In the genomic region with DNA sequence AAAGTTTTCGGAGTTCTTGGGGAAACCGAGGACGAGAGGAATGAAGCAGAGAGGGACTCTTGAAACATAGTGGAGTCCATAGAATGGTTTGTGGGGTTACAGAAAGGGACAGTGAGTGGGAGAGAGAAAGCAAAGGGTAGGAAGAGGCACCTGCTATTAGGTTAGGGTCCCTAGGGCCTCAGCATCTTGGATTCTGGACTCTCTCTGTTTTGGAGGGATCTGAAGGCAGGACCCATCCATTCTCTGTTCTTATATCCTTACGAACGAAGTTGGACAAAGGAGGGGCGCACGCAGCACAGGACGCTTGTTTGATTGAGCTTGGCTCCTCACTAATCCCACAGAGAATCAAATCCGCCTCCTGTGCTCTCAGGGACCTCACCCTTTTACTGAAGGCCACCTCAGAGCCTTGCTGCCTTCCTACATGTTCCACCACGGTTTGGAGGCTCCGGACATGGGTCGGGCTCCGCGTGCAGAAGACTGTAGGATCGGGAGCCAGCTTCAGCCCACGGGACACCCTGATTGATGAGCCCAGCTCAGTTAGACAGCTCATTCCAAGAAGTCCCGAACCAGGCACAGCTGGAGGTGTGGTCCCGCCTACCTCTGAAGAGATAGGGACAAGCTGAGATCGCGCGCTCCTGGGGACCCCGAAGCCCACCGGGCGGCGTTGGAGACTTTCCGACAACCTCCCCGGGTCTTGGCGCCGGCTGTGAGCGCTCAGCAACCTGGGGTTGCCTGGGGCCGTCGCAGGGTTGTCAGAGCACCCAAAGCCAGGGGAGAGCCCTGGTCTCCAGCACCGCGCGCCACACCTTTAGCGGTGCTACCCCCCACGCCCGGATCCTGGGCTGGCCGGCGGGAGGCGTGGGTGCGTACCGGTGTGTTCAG, we compare ENCODE assay signal across 8 mouse cellular contexts. TPM values are rescaled to one million over a fixed set of nuclear protein-coding genes. Genes with fewer than 3 reads are reported as not detected.
DNase-seq lines count a peak whose midpoint lies in the region; ATAC-seq and TF ChIP-seq lines count a peak whose summit lies in the region.

No protein-coding gene starts in this region.

- peak overlapping the region; percentile 93 for H3K4me2 ChIP-seq in intestine, embryonic 14.5 days (ENCODE audit: low read length)
- peak overlapping the region; percentile 67 for H3K4me2 ChIP-seq in midbrain, postnatal 0 days (ENCODE audit: low read depth, low read length, poor library complexity, severe bottlenecking)

- H3K9ac ChIP-seq in intestine, embryonic 14.5 days (ENCODE audit: low read length) = peak overlapping the region; percentile 69
- H3K9ac ChIP-seq in midbrain, postnatal 0 days (replicated peaks; ENCODE audit: low read length, poor library complexity, severe bottlenecking) = peak overlapping the region; percentile 96

- DNase-seq in adrenal gland, postnatal 10 days = peak; percentile 15
- no peak for DNase-seq in adrenal gland, postnatal 4 days (ENCODE audit: low spot score in 2 of 2)
- DNase-seq in right cerebral cortex, postnatal 4 days = peak; percentile 39
- DNase-seq in right cerebral cortex, postnatal 14 days = no peak
- DNase-seq in intestine, embryonic 14.5 days (ENCODE audit: low spot score) = peak; percentile 73
- DNase-seq in midbrain, postnatal 0 days (ENCODE audit: low spot score) = peak; percentile 37
- DNase-seq in frontal cortex, postnatal 25 days (ENCODE audit: low spot score in 2 of 2) = no peak
- DNase-seq in layer of hippocampus, adult 9-11 months = no peak

- H3K4me3 ChIP-seq in intestine, embryonic 14.5 days (ENCODE audit: low read depth, low read length) = peak overlapping the region; percentile 69
- H3K4me3 ChIP-seq in midbrain, postnatal 0 days (ENCODE audit: low read depth, low read length) = peak overlapping the region; percentile 71

- TF ChIP-seq CTCF in midbrain, postnatal 0 days (IDR thresholded peaks at IDR 0.05) = no peak

- WGBS in intestine, embryonic 14.5 days = 6% methylated on average over 40 of the region's 43 CpGs
- WGBS in midbrain, postnatal 0 days = 3% methylated on average over 39 of the region's 43 CpGs

- peaks cover 9% of the 10 kb centered on the region; the same call in 1 of the 2 replicates for H3K27me3 ChIP-seq in intestine, embryonic 14.5 days (replicated peaks; ENCODE audit: control insufficient read depth, insufficient read depth, low read length)
- H3K27me3 ChIP-seq in midbrain, postnatal 0 days (ENCODE audit: insufficient read depth, low read length) = no peaks in the 10 kb centered on the region

- H3K4me1 ChIP-seq in intestine, embryonic 14.5 days (replicated peaks; ENCODE audit: control insufficient read depth, insufficient read depth, low read length) = peaks cover 2% of the 10 kb centered on the region
- peaks cover 17% of the 10 kb centered on the region for H3K4me1 ChIP-seq in midbrain, postnatal 0 days (ENCODE audit: insufficient read depth, low read length)

- peak overlapping the region; percentile 65; the same call in 1 of the 2 replicates for H3K27ac ChIP-seq in intestine, embryonic 14.5 days (ENCODE audit: low read depth)
- peak overlapping the region; percentile 94 for H3K27ac ChIP-seq in midbrain, postnatal 0 days (ENCODE audit: low read depth, low read length)

- no peaks in the 10 kb centered on the region for H3K36me3 ChIP-seq in intestine, embryonic 14.5 days (ENCODE audit: control insufficient read depth, insufficient read depth, low read length)
- no peaks in the 10 kb centered on the region for H3K36me3 ChIP-seq in midbrain, postnatal 0 days (ENCODE audit: insufficient read depth, low read length)

- ATAC-seq in intestine, embryonic 14.5 days (replicated peaks; ENCODE audit: low FRiP score, low TSS enrichment, low read depth) = peak; percentile 20; the same call in 1 of the 2 replicates
- ATAC-seq in midbrain, postnatal 0 days (ENCODE audit: low FRiP score) = peak; percentile 32; the same call in 1 of the 2 replicates

- H3K9me3 ChIP-seq in intestine, embryonic 14.5 days (ENCODE audit: control insufficient read depth, low read length) = no peaks in the 10 kb centered on the region
- H3K9me3 ChIP-seq in midbrain, postnatal 0 days (ENCODE audit: low read length) = no peaks in the 10 kb centered on the region

RNA-seq across cellular contexts. Expression of gene St8sia2, which starts 1.3 kb away (rescaled TPM):
- 1 to 10 TPM; 1.4 to 2.4 TPM for total RNA-seq in adrenal gland, postnatal 10 days (2021)
- total RNA-seq in adrenal gland, postnatal 4 days (2021) = 1 to 10 TPM; 5.9 to 7.1 TPM
- 7.8 and 9.9 TPM in 2 replicates for polyA plus RNA-seq in intestine, embryonic 14.5 days (2014; fragmentation: Nextera tagmentation; extraction: Ambion mirVana)
- 75.1 and 100 TPM in 2 replicates for total RNA-seq in midbrain, postnatal 0 days (2014; rRNA removed)
- polyA plus RNA-seq in midbrain, postnatal 0 days (2015; fragmentation: Nextera tagmentation; extraction: Ambion mirVana) = 81.1 and 88.1 TPM in 2 replicates

Comparison
In these comparisons a context has a peak if more than half of its experiments do, and no peak if none do; other contexts are left out.
1. DNase-seq: peak in adrenal gland, postnatal 10 days (single experiment), right cerebral cortex, postnatal 4 days (single experiment), intestine, embryonic 14.5 days (single experiment) and midbrain, postnatal 0 days (single experiment); none in adrenal gland, postnatal 4 days (0 of 2), right cerebral cortex, postnatal 14 days (single experiment), frontal cortex, postnatal 25 days (0 of 2) and layer of hippocampus, adult 9-11 months (single experiment).